Mouse (Mus musculus) intestine, embryonic 14.5 days (tissue): ENCODE results near the gene Syt2. TPM values are rescaled to one million over a fixed set of nuclear protein-coding genes. Genes with fewer than 3 reads are reported as not detected.

Experiments used
- ATAC-seq: fragments of 200-750 bp; cut with Nextera tagmentation; replicated peaks from 2 replicates; pipeline ENCODE4 v1.8.0; 2017; ENCODE audit warnings: low read depth, moderate number of reproducible peaks, moderate TSS enrichment, moderate library complexity; ENCODE audit not compliant: low FRiP score, low TSS enrichment
- DNase-seq: peaks from one replicate; pipeline ENCODE4 v3.0.0-alpha.2; 2018; ENCODE audit warnings: low spot score
- H3K27ac ChIP-seq: fragments of 300-500 bp; sonication (generic); 2 replicates; pipeline ENCODE4 v1.5.1; 2014; ENCODE audit warnings: low read depth, mild to moderate bottlenecking, control low read depth
- H3K27me3 ChIP-seq: fragments of 300-500 bp; sonication (generic); replicated peaks from 2 replicates; pipeline ENCODE4 v1.6.1; 2014; ENCODE audit warnings: low read length, control low read depth; ENCODE audit not compliant: control insufficient read depth, insufficient read depth
- H3K36me3 ChIP-seq: fragments of 300-500 bp; sonication (generic); 2 replicates; pipeline ENCODE4 v1.6.1; 2014; ENCODE audit warnings: low read length, control low read depth; ENCODE audit not compliant: control insufficient read depth, insufficient read depth
- H3K4me1 ChIP-seq: fragments of 300-500 bp; sonication (generic); replicated peaks from 2 replicates; pipeline ENCODE4 v1.6.1; 2014; ENCODE audit warnings: low read length, control low read depth, mixed read lengths; ENCODE audit not compliant: control insufficient read depth, insufficient read depth
- H3K4me2 ChIP-seq: fragments of 300-500 bp; sonication (generic); 2 replicates; pipeline ENCODE4 v1.6.1; 2014; ENCODE audit warnings: low read length
- H3K4me3 ChIP-seq: fragments of 300-500 bp; sonication (generic); 2 replicates; pipeline ENCODE4 v1.5.1; 2014; ENCODE audit warnings: low read depth, low read length, control low read depth, mixed read lengths
- H3K9ac ChIP-seq: fragments of 300-500 bp; sonication (generic); 2 replicates; pipeline ENCODE4 v1.6.1; 2014; ENCODE audit warnings: mild to moderate bottlenecking, low read length
- H3K9me3 ChIP-seq: fragments of 300-500 bp; sonication (generic); 2 replicates; pipeline ENCODE4 v1.6.1; 2016; ENCODE audit warnings: low read length, control low read depth; ENCODE audit not compliant: control insufficient read depth
- WGBS: fragments of 180-500 bp; shearing (Covaris S2); extraction: QIAGEN DNeasy Blood & Tissue Kit; methylation state at CpG from one replicate; pipeline ENCODE4 v1.1.7; 2014; 5-methylcytosine and 5-hydroxymethylcytosine counted together
- polyA plus RNA-seq: library from polyadenylated mRNA; unstranded; fragments of >200 nt; fragmentation: Nextera tagmentation; extraction: Ambion mirVana; gene quantifications from 2 replicates; pipeline ENCODE4 v1.2.1, GENCODE M21; 2014

The Syt2 gene
- polyA plus RNA-seq, 1 experiment from 2014 or later: 2.1 TPM

GRCm38 (mm10) chr1:134722891-134723290 is 76.4 kb downstream of the Syt2 start:
- Histone ChIP-seq H3K36me3 (no peaks in the 10 kb centered on the region), H3K27ac (no peak overlapping the region), H3K4me3 (no peak overlapping the region), H3K27me3 (no peaks in the 10 kb centered on the region), H3K9ac (no peak overlapping the region), H3K4me2 (no peak overlapping the region), H3K9me3 (no peaks in the 10 kb centered on the region), H3K4me1 (peaks cover 11% of the 10 kb centered on the region)
- DNase-seq (no peak), ATAC-seq (no peak)
- WGBS: 90% methylated on average over 7 of the region's 7 CpGs

GRCm38 (mm10) chr1:134725276-134725675 is 78.8 kb downstream of the Syt2 start:
- DNase-seq (no peak), ATAC-seq (no peak; the same call in 1 of the 2 replicates)
- Histone ChIP-seq H3K4me3 (no peak overlapping the region), H3K9ac (no peak overlapping the region), H3K4me2 (no peak overlapping the region), H3K36me3 (no peaks in the 10 kb centered on the region), H3K4me1 (peaks cover 11% of the 10 kb centered on the region), H3K27ac (no peak overlapping the region), H3K27me3 (no peaks in the 10 kb centered on the region), H3K9me3 (no peaks in the 10 kb centered on the region)
- WGBS: 54% methylated on average over 5 of the region's 5 CpGs

- Histone ChIP-seq H3K4me2 (no peak overlapping the region), H3K4me1 (peaks cover 11% of the 10 kb centered on the region), H3K36me3 (no peaks in the 10 kb centered on the region), H3K4me3 (no peak overlapping the region), H3K27me3 (no peaks in the 10 kb centered on the region), H3K27ac (no peak overlapping the region), H3K9ac (no peak overlapping the region), H3K9me3 (no peaks in the 10 kb centered on the region)
- no peak for ATAC-seq
- DNase-seq: no peak
- WGBS: 89% methylated on average over 7 of the region's 7 CpGs
These were observed 80.0 kb downstream of the Syt2 start for GRCm38 (mm10) chr1:134726480-134726879.

GRCm38 (mm10) chr1:134727256-134727655 is 80.8 kb downstream of the Syt2 start:
- WGBS: 51% methylated on average over 8 of the region's 8 CpGs
- no peaks in the 10 kb centered on the region for H3K27me3 ChIP-seq
- H3K9ac ChIP-seq: no peak overlapping the region
- ATAC-seq (no peak; the same call in 1 of the 2 replicates), DNase-seq (no peak)
- H3K9me3 ChIP-seq: no peaks in the 10 kb centered on the region
- no peak overlapping the region for H3K4me2 ChIP-seq
- H3K4me3 ChIP-seq: no peak overlapping the region
- peaks cover 11% of the 10 kb centered on the region for H3K4me1 ChIP-seq
- no peak overlapping the region for H3K27ac ChIP-seq
- no peaks in the 10 kb centered on the region for H3K36me3 ChIP-seq

GRCm38 (mm10) chr1:134733659-134734058 is 87.2 kb downstream of the Syt2 start:
- ATAC-seq: 0 out of 2 replicates have a peak, but pooled peaks have one; percentile 44

GRCm38 (mm10) chr1:134737463-134737862 is 91.0 kb downstream of the Syt2 start:
- H3K9me3 ChIP-seq: no peaks in the 10 kb centered on the region
- H3K4me3 ChIP-seq: no peak overlapping the region
- ATAC-seq (no peak), DNase-seq (no peak)
- no peaks in the 10 kb centered on the region for H3K27me3 ChIP-seq
- 0 out of 2 replicates have a peak, but pooled peaks cover 6% of the 10 kb centered on the region for H3K4me1 ChIP-seq
- no peak overlapping the region for H3K4me2 ChIP-seq
- H3K9ac ChIP-seq: no peak overlapping the region
- 71% methylated on average over 9 of the region's 9 CpGs for WGBS
- H3K36me3 ChIP-seq: no peaks in the 10 kb centered on the region
- no peak overlapping the region for H3K27ac ChIP-seq

More at GRCm38 (mm10) chr1:134733659-134734058, 87.2 kb downstream of the Syt2 start:
- DNase-seq: no peak
- H3K4me3 ChIP-seq: no peak overlapping the region
- no peaks in the 10 kb centered on the region for H3K36me3 ChIP-seq
- H3K27me3 ChIP-seq: no peaks in the 10 kb centered on the region
- H3K9ac ChIP-seq: no peak overlapping the region
- no peak overlapping the region for H3K4me2 ChIP-seq
- WGBS: 67% methylated on average over 5 of the region's 5 CpGs
- no peaks in the 10 kb centered on the region for H3K4me1 ChIP-seq
- no peak overlapping the region for H3K27ac ChIP-seq
- no peaks in the 10 kb centered on the region for H3K9me3 ChIP-seq

- Histone ChIP-seq H3K4me1 (0 out of 2 replicates have a peak, but pooled peaks cover 6% of the 10 kb centered on the region), H3K9me3 (no peaks in the 10 kb centered on the region), H3K36me3 (0 out of 2 replicates have a peak, but pooled peaks cover 3% of the 10 kb centered on the region), H3K27me3 (no peaks in the 10 kb centered on the region), H3K4me3 (no peak overlapping the region), H3K9ac (no peak overlapping the region), H3K27ac (no peak overlapping the region), H3K4me2 (no peak overlapping the region)
- ATAC-seq (no peak), DNase-seq (no peak)
- 79% methylated on average over 6 of the region's 6 CpGs for WGBS
These were observed 95.0 kb downstream of the Syt2 start for GRCm38 (mm10) chr1:134741433-134741832.

GRCm38 (mm10) chr1:134741946-134742661 is 95.6 kb downstream of the Syt2 start:
- Histone ChIP-seq H3K27me3 (no peaks in the 10 kb centered on the region), H3K9me3 (no peaks in the 10 kb centered on the region), H3K4me2 (no peak overlapping the region), H3K9ac (no peak overlapping the region), H3K4me3 (no peak overlapping the region), H3K4me1 (peaks cover 7% of the 10 kb centered on the region; the same call in 1 of the 2 replicates), H3K36me3 (0 out of 2 replicates have a peak, but pooled peaks cover 3% of the 10 kb centered on the region), H3K27ac (no peak overlapping the region)
- DNase-seq (no peak), ATAC-seq (peak; percentile 68; the same call in 1 of the 2 replicates)
- 72% methylated on average over 7 of the region's 7 CpGs for WGBS

- Histone ChIP-seq H3K4me1 (peaks cover 31% of the 10 kb centered on the region), H3K9ac (no peak overlapping the region), H3K27ac (no peak overlapping the region), H3K4me2 (no peak overlapping the region), H3K4me3 (no peak overlapping the region), H3K36me3 (0 out of 2 replicates have a peak, but pooled peaks cover 3% of the 10 kb centered on the region), H3K9me3 (no peaks in the 10 kb centered on the region), H3K27me3 (no peaks in the 10 kb centered on the region)
- 53% methylated on average over 5 of the region's 6 CpGs for WGBS
- DNase-seq (no peak), ATAC-seq (no peak)
These were observed 99.2 kb downstream of the Syt2 start for GRCm38 (mm10) chr1:134745648-134746047.
